Mouse (Mus musculus): ENCODE measurements around the gene Arfgap3. TPM values are rescaled to one million over a fixed set of nuclear protein-coding genes. Genes with fewer than 3 reads are reported as not detected.
"Not testable (repeated sequence)": the region's sequence is repeated elsewhere in the genome, so short reads cannot be mapped to it uniquely, and the experiment has no call there.

Arfgap3 gene
- 10 to 100 TPM; 28.9 to 47.7 (median 40.1) TPM for total RNA-seq (2022)

DNA sequence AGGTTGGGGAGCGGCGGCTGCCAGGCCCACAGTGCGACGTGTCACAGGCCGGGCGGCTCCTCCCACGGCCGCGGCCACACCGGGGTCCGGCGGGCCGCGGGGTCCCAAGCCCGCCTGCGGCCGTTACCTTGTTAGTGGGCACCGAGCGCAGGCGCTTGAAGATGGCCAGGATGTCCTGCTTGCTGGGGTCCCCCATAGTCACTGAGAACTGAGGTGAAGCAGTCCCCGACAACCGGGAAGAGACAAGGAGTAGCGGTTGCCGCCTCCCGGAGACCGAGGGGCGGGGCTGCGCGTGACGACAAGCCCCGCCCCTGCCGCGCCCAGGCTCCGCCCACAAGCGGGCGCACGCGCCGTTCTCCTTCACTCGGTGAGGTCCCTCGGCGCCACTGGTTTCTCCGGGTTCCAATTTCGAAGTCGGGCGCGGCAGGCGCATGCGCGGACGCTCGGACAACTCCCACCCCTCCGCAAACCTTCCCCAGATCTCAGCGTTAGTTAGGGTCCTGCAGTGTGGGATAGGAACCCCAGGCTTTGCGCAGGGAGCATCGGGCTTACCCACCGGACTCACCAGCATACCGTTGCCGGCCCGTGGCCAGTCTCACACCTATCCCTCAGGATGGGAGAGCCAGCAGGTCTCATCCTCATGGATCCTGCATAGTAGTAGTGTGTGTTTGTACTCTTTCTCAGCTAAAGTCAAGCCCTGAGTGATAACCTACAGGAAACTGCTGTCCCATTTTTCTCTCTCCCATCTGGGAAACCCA, at the start of gene Arfgap3:
Gene Arfgap3 (minus strand): TSS at position 294 of the 758 bp plus-strand sequence.
- DNase-seq: peak; percentile 88

DNA sequence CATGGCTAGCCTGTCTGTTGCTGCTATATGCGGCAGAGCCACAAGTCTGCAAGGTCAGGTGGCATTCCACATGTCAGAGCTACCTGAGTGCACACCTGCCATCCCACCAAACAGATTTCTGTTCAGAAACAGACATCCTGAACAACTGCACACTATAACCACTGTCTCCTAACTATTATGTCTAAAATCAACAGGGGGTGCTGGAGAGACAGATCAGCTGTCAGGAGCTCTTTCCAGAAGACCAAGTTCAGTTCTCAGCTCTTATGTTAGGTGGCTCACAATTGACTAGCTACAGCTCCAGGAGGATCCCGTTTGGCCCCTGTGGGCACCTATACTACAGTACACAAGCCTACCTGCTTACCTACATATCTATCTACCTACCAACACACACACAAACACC, 42.7 kb upstream of the Arfgap3 start:
- no peak for DNase-seq

DNA sequence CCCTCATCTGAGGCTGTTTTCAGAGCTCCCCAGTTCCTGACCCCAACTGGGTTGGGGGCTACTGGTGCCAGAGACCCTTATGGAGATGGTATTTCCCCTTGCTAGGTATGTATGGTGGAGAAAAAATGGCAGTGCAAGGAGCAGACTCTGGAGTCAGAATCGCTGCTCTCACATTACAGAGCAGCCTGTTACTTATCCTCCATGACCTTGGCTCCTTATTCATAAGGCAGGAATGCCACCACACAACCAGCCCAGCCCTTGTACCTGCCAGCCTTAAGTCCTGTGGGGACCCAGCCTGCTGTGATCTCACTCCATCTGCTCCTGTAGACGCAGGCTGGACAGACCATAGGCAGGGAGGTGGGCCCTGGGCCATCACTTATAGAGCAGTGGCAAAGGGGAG, 37.9 kb upstream of the Arfgap3 start:
- no peak for DNase-seq

DNA sequence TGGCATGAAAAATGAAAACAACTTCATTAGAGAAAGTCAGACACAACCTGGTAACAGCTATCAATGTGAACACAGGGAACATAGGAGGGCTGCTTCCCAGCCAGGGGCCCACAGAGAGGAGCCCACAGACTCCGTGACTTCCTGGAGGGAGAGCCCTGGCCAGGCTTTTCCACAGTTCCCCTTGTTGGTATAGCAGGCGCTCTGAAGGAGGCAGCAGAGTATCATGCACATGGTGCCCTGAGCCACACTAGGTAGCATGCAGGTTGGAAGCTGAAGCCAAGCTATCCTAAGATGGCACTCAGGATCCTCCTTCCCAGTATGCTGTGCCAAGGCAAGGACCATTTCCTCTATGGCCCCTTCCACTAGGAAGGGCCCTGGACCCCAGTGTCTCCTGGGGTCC, 33.6 kb upstream of the Arfgap3 start:
- no peak for DNase-seq

DNA sequence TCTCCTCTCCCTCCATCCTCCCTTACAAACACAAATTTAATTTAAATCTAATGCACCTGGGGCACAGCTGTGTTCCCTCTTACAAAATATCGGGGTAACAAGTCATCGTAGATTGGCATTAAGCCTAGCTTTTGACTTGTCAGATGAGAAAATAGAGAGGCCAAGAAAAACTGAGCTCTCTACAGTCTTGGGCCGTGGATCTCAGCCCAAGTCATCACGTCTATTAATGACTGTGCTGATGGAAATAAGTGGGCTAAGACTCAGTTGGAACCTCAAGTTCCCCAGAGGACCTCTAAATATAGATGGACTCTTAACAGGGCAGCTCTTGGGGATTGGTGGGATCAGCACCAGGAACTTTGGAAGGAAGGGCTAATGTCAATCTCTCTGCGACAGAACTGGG, 33.1 kb upstream of the Arfgap3 start:
- DNase-seq: no peak

DNA sequence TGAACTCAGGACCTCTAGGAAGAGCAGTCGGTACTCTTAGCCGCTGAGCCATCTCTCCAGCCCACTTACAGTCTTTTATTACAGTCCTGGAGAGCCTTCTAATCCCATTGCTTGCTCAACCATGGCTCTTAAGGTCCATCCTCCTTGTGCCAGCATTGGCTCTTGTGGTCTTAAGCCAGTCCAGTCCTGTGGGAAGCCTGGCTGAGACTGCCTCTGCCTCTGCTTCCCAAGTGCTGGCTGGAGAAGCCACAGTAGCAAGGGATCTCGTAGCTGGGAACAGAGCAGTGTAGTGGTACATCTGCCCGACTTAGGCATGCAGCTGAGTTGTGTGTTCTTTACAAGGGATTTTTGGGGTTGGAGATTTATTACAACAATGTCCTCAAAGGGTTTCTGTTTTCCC, 32.4 kb upstream of the Arfgap3 start:
- DNase-seq: no peak

DNA sequence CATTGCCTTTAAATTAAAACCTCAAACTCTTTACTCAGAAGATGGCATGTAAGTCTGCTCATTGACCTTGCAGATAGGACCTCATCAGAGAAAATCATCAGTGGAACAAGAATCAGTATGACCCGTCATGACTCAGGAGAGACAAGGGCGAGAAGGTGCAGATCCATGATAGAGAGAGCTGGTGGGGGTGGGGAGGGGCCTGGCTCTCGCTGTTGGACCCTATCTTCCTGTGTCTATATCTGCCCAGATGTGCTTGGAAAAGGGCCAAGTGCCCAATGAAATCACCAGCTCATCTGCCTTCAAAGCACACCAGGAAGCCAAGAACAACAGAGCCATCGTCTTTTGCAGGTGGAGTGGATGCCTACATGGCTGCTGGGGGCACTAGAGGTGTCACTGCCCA, 27.1 kb upstream of the Arfgap3 start:
- DNase-seq: no peak

DNA sequence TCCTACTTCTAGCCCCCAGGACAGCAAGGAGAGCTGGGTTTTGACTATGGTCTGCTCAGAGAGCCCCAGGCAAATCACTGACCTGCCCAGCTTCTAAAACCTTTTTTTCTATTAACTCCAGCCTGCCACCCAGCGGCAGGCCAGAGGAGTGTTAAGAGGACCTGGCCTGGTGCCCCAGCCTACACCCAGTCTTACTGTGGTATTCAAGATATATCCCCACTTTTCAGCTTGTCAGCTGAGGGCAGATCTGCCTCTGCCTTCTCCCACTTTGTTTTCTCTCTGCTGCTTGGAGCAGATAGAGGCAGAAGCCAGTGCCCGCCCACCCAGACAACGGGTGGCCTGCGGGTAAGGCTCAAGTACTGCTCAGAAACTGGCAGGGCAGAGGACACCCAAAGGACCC, 25.1 kb upstream of the Arfgap3 start:
- peak; percentile 38 for DNase-seq

DNA sequence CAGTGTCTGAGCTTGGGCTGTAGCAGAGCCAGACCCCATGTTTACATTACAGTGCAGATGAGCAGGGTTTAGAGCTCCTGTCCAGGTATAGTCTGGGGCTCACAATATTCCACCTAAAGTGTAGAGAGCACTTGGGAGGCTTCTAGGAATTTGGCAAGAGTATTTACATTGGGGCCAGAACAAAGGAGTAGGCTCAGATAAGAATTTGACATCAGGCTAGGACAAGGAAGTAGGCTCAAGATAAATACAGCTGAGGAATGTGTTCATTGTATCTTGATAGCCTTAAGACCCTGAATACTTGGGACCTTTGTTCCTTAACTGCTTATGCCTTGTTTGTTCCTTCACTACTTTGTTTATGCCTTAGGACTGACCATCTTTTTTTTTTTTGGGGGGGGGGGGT, 24.0 kb upstream of the Arfgap3 start:
- DNase-seq: no peak

DNA sequence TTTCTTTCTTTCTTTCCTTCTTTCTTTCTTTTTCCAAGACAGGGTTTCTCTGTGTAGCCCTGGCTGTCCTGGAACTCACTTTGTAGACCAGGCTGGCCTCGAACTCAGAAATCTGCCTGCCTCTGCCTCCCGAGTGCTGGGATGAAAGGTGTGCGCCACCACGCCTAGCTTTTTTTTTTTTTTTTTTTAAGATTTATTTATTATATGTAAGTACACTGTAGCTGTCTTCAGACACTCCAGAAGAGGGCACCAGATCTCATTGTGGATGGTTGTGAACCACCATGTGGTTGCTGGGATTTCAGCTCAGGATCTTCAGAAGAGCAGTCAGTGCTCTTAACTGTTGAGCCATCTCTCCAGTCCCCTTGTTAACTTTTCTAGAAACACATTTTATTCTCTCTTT, 18.7 kb upstream of the Arfgap3 start:
- not testable (repeated sequence) for DNase-seq

DNA sequence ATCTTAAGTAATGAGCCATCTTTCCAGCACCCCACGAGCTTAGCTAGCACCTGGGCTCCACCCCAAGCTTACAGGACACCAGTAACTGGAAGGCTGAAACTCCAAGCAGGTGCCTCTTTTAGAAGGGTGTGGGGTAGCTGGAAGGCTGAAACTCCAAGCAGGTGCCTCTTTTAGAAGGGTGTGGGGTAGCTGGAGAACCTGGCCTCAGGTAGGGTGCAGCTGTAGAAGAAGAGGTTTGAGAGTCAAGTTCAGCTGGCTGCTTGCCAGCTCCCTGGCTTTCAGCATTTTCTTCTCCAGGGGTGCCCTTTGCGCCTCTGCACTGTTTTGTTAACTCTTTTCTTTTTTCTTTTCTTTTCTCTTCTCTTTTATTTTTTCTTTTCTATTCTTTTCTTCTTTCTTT, 18.2 kb upstream of the Arfgap3 start:
- DNase-seq: no peak

DNA sequence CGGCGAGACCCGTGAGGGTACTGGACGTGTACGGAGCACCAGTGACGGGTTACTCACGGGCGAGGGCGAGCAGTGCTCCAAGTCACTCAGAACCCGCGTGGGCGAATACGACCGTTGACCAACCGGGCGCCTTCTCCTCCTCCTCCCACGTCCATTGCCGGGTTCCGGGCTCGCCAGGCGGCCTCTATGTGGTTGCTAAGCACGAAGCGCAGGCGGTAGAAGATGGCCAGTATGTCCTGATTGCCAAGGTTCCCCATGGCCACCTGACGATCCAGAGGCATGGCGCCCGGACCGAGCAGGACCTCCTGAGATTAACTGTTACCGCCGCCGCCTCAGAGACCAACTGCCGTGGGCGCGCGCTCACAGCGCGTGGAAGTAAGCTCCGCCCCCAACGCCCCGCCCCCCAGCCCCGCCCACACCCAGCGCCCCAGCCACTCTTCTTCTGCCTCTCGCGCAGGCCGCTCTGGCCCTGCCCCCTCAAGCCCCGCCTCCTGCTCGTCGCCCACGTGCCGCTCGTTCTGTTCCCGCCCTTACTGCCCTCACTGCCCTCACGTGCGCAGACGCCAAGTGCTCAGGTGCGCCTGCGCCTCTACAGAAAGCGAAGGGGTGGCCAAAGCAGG, 17.0 kb upstream of the Arfgap3 start:
- DNase-seq: peak; percentile 75

DNA sequence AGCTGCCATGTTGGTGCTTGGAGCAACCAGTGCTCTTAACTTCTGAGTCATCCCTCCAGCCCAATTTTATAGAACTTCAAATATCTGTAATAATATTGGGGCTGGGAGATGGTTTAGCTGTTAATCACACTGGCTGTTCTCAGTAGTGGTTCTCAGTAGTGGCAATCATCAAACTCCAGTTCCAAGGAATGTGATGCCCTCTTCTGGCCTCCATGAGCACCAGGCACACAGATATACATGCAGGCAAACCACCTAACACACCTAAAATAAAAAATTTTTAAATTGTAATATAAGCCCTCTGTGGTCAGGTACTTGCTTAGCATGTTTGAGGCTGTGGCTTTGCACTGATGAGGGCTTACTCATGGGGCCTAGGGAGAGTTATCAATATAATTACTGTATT, 15.7 kb upstream of the Arfgap3 start:
- DNase-seq: no peak

DNA sequence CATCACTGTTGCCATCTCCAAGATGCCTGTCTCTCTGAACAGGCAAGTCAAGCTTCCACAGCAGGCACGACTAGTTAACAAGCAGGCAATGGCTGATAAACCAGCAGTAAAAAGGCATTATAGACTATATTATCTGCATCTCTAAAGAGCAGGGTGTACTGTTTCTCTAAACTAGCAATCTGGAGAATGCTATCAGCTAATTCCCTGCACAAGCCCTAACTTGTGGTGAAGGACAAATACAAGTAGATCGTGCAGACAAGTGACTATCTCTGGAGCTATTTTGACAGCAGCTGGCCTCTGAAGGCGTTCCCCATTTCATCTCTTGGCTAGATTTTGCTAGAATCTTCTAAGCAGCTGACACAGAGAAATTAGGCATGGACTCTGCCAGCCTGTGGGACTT, 14.1 kb upstream of the Arfgap3 start:
- DNase-seq: no peak

DNA sequence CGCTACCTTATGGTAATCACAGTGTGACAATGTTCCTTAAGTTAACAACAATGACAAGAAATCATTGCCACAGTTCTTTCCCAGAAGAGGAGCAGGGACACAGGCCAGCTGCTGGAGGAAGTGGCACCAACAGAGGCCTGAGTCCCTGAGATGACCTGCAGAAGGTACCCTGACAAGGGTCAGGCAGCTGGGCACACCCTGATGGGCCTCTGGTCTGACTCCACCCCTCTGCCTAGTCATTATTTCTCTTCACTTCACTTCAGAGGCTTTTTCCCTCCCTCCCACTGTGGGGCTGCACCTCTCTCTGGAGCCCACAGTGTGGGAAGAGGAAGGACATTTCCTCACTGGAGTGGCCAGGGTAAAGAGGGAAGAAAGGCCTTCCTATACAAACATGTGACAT, 12.8 kb upstream of the Arfgap3 start:
- not testable (repeated sequence) for DNase-seq

DNA sequence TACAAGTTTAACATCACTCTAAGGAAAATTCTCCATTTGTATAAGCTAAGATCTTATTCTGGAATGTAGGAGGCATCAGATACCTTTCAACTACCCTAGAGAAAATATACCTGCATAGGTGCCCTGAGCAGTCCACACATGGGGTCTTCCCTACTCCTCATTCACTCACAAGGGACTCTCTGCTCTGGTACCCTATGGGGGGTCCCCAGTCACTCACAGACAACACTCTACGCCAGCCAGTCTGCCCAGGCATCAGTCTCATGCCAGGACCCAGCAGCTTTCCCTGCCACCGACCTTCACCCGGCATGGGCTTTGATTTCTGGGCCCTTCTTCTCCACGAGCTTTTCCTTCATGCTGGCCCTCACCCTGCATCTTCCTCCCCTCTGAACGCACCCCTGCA, 10.9 kb upstream of the Arfgap3 start:
- not testable (repeated sequence) for DNase-seq

DNA sequence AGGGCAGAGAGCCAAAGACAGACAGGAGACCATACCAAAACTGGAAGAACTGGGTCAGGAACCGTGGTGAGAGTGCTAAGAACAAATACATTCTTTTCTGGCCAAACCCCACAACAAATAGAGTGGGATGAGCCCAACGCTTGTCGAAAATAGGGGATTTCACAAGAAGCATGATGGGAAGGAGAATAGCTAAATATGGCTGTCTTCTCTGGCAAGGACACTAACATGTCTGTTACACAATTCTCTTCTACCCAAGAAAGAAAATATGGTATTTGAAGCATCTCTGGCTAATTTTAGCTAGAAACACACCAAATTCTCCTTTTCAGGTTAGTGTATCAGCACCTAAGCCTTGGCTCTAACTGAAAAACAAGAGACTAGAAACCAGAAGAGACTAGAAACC, 10.1 kb upstream of the Arfgap3 start:
- no peak for DNase-seq

DNA sequence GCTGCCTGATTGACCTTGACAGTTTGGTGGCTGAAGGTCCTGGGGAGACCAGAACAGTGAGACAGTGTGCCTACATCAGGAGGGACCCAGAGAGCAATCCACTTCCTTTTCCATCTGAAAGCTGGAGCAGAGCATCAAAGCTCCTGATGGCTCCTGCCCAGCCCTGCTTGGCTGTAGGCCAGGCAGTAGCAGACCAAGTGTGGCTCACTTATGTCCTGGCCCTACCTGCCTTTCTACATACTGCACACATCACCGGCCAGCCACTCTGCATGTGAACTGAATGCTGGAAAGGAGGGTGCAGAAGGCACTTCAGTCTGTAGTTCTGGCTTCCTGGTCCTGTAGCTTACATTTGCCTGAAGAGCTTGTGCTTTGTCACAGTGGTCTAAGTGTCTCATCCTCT, 8.4 kb upstream of the Arfgap3 start:
- no peak for DNase-seq

DNA sequence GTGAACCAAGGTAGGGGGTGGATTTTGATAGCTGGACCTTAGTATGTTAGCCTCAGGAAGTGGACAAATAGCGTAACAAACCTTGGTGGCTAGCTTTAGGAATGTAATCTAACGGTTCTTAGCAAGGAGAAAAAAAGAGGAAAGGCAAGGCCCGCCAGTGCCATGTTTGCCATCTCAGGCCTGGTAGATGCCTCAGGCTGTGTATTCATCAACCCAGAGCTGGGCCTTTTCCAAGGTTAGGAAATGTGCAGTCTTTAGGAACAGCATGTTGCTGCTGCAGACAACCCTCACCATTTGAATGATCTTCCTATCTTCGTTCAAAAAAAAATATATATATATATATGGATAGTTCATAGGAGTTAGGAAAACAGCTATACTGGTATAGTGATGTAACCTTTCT, 1.5 kb upstream of the Arfgap3 start:
- DNase-seq: no peak

DNA sequence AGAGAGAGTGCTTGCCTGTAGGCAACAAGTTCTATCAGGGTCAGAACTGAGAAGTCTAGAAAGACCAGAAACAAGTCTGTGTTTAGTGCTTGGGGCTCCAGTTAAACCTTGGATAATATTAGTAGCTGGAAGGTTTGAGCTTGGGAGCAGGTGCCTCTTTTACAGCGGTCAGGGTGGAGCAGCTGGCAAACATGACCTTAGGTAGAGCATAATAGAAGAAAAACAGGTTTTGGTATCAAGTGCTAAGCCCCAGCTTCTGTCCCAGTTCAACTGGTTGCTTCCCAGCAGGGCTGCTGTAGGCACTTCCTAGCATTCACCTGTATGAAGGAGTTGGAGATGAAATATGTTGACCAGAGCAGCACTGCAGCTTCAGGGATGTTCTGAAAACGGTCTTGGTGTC, 812 bp upstream of the Arfgap3 start:
- no peak for DNase-seq

DNA sequence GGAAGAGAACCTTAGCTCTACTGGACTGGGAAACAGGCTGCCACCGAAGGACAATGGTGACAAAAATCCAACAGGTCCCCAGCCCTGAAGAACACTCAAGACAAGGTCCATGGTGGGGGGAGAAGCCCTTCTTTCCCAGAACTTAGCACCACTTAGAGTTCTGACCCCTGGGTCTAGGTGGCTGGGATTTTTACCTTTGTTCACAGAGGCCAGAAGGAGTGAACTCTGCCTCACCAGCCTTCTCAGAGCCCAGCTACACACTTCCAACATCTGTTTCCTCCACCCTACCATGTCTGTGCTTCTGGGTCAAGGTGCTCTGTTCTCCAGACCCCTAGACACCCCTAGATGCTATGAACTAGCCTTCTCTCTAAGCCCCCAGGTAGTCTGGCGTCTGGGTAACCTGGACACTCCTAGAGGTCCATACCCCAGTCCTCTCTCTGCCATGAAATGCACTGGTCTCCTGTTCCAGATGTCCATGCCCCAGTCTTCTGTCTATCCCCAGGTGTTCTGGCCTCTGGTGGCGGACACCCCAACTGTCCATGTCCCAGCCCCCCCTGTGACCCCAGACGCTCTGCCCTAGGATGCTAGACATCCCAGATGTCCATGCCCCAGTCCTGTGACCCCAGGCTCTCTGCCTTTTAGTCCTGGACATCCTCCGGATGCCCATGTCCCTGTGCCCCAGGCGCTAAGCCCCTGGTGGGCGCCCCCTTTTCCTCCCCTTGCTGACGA, 658 bp downstream of the Arfgap3 start:
- no peak for DNase-seq

DNA sequence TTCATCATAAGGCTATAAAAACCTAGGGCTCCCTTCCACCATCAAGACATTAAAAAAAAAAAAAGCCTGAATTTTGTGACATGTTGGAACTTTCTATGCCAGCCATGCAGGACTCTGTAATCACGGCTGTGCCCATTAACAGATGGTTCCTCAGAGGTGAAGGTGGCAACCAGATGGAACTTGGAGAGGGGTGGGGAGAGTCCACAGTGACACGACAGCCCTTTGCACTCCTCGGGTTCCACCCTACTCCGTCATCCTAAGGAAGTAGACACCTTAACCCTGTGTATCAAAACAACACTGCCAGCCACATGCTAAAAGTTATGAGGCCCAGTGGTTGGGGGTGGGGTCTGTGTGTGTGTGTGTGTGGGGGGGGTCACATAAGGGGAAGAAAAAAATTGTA, 1.3 kb downstream of the Arfgap3 start:
- DNase-seq: no peak

DNA sequence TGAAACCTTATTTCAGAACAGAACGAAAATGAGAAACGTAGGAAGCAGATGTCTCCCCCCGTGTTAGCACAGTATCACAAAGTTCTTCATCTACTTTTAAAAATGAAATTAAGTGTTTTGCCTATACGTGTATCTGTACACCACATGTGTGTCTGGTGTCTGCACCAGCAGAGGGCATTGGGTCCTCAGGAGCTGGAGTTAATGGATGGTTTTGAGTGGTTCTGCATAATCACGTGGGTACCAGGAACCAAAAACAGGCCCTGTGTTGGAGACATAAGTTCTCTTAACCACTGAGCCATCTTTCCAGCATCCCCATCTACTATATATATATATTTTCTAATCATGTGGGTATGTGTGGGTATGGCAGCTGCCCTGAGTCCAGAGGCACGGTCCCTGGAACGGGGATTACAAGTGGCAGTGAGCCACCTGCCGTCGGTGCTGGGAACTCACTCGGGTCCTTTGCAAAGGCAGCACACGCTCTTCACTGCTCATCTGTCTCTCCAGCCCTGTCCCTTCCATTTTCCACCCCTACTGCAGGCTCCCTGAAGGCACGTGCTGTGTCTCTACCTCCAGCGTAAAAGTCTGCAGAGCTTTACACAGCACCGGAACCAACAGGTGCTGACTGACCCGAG, 4.0 kb downstream of the Arfgap3 start:
- no peak for DNase-seq
